Mouse (Mus musculus) spleen, postnatal 10 days (tissue): ENCODE results near the gene AL607142.1.

Source experiments
- DNase-seq, 2 experiments: peaks; one replicate each; pipeline ENCODE4 v3.0.0; 2021 to 2022; ENCODE audit warnings: low spot score in 2 of 2

AL607142.1 gene

DNA sequence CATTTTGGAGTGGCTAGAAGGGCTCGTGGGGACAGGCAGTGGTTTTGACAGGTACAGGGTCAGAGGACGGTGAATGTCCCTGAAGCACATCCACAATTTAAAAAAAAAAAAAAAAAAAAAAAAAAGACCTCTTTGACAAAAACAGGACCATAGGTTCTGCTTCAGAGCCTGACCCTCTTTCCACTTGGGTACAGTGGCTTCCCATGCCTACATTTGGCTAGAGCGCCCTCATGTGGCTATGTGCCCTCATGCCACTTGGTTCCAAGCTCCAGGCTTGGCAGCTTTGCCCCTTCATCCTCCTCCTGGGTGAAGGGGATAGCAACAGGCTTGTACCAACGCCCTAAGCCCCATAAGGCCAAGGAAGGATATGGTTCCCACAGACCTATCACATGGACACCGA lies 39.8 kb downstream of the AL607142.1 start:
- DNase-seq = peak; percentile 39 to 77

DNA sequence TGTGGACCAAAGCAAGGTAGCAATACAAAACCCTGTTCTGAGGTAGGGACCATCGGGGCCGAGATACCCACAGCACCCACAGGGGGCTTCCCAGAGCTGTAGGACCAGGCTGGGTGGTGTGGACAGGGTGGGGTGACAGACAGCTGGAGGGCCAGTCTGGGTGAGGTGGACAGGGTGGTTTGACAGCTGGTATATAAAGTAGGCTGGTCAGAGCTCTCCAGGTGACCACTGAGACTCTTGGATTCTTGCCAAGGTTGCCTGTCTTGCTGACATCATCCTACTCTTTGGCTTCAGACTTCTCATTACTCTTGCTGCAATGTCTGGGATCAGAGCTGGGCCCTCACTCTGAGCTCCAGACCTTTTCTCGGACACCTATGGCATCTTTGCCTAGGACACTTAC lies 41.6 kb downstream of the AL607142.1 start:
- no peak for DNase-seq

DNA sequence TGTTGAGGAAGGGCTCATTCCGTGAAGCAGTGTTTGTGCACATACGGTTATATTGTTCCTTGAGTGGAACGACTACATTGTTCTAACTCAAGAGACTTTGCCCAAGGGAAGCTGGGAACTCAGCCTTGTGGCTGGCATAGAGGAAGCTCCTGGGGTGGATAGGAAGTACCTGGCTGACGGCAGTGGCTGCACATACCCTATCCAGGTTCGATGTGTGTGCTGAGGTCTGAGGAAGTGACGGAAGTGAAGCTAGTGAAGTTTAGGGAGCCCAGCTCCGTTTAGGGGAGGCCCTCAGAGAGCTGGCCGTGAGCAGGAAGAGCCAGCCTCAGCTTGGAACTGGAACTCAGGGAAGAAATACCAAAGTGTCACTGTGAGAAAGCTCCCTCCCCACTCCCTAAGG lies 43.0 kb downstream of the AL607142.1 start:
- no peak for DNase-seq

DNA sequence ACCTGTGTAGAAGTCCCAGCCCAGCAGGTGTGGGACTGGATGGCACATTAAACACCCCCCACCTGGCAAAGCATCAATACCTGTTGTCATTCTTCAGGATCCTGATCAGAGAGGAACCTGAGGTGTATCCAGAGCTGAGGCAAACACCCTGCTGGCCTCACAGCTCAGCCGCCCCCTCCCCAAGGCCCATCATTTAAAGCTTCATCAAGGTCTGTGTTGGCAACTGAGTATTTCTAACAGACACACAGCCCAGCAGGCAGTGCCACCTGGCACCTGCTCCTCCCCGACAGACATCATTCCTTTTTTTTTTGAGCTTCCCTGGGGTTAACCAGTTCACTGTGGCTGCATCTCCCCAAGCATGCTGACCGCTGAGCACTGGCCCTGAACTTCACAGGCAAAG lies 50.7 kb downstream of the AL607142.1 start:
- DNase-seq = no peak

DNA sequence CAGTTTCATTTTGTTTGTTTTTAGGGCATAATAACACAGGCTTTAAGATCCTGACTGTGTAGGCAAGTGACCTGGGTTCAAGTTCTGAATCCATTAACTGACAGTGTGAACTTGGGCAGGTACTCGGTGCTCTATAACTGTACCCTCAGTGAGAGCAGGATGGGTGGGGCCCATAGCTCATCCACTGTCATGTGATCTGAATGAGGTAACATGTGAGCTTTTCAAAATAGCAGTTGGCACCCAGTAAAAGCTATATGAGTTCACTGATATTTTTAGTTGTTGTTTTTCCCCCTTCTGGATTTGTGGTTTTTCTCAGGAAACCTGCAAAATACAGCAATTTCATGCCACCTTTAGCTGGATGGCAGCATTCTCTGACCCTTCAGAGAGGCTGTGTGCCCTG lies 51.5 kb downstream of the AL607142.1 start:
- DNase-seq = no peak

DNA sequence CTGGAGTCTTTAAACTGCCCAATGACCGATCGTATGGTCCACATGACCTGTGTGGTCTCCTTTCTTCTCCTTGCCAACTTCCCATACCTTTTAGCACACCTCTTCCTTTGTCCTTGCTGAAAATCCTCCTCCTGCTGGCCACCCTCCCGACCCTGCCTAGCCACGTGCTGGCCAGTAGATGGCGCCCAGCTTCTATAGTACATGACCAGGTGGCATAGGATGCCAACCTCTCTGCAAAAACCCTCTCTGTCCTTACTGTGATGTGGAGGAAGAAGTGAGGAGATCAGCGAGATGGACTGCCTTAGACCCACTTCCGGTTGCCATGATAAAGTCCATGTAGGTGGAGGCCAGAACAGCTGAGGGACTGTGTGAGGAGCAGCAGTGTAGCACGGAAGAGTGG lies 55.5 kb downstream of the AL607142.1 start:
- DNase-seq = peak in 1 of 2 experiments; percentile 63

DNA sequence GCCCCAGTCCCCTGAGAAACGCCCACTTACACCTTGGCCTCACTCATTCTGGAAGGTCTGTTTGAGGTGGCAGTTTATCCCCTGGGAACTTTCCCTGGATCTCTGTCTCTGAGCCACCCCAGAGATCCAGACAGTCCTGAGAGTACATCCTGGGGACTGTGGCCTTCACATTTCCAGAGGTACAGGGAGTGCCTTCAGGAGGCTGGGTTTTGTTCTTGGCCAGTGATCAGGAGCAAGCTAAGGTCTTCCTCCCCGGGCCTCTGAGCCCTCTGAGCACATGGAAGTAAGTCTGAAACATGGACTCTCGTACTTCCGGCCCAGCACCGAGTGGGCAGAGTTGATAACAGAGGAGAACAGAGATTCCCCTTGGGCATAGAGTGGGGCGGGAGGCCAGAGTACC lies 59.9 kb downstream of the AL607142.1 start:
- no peak for DNase-seq

DNA sequence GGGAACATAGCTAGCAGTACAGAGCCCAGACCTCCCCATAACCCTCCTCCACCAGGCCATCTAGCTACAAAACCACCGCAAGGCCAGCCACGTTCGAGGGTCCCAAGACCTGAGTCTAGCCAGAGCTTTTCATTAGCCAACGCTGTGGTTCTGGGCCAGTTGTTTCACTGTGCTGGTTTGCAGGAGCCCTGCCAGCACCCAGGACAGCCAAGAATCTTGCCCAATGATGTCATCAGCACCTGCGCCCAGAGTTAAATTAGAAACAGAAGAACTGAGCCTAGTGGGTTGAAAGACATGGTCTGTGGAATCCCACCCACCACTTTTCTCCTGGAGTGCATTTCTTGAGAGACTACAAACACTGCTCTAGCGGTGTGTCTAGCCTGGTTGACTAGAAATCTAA lies 61.3 kb downstream of the AL607142.1 start:
- DNase-seq = no peak

DNA sequence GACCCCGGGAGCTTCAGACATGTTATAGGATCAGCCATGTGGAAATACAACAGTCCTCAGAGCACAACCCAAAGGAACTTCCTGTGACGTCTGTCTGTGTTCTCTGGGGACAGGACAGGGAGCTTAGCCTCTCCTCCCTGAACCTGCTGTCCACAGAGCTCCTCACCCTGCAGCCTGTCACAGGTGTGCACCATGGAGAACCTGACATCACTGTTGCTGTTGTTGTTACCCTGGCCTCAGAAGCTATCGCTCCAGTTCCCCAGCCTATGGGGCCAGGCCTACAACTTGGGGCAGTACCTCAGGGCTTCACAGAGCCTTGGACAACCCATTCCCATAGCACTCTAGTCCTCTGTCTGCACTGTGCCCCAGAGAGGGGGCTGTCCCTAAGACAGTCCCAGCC lies 62.5 kb downstream of the AL607142.1 start:
- no peak for DNase-seq

DNA sequence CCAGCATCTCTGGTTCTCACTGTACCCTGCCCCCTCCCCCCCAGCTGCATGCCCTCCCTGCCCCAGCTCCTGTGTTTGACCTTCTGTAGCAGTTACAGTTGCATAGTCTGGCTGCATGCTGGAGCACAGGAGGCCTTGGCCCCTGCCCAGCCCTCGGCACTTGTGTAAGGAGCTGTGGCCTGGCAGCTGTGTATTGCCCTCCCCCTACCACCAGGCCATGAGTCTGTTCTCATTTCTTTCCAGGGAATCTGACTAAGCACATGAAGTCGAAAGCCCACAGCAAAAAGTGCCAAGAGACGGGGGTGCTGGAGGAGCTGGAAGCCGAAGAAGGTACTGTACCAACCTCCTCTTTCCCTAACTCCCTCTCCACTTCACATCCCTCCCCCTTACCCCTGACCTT lies 63.2 kb downstream of the AL607142.1 start:
- no peak for DNase-seq

DNA sequence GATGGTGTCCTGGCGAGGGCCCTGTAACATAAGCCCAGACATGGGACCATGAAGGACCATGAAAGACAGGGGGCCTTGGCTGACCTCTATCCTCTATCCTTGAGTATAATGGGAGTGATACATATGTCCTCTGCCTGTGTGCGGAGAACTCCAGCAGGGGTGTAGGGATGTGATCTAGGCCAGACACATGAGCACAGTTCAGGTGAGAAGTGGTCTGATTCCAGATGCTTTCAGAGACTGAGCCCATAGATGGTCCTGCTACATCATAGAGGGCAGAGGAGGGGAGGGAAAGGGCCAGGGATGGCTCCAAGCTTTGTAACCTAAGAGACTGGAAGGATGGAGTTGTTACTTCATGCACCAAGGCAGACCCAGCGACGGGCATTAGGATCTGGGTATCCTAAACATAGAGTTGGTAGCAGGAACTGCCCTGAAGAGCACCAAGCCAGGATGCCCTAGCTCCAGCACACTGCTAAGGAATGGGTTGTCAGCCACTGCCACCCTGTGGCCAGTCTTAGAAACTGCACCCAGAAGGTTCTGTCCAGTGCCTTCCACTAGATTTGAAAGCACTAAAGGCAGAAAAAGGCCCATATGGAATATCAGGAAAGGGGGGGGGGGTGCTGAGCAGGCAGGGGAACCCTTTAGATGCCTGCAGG lies 64.6 kb downstream of the AL607142.1 start:
- peak in 1 of 2 experiments; percentile 54 for DNase-seq

DNA sequence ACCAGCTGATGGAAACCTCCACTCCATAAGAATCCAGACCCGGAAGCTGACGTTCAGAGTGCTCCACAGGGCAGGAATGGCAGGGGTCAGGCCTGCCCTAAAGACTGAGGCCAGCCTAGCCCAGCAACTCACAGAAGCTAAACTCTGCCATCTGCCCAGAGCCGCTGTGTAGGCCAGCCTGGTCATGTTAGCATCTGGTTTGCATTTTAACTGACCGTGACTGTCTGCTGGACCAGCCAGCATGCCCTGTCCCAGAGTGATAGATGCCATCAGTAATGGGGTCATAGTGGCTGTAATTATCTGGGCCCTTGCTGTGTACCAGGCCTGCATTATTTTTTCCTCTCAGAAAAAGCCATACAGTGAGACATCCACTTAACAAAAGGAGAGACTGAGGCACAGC lies 66.1 kb downstream of the AL607142.1 start:
- no peak for DNase-seq

DNA sequence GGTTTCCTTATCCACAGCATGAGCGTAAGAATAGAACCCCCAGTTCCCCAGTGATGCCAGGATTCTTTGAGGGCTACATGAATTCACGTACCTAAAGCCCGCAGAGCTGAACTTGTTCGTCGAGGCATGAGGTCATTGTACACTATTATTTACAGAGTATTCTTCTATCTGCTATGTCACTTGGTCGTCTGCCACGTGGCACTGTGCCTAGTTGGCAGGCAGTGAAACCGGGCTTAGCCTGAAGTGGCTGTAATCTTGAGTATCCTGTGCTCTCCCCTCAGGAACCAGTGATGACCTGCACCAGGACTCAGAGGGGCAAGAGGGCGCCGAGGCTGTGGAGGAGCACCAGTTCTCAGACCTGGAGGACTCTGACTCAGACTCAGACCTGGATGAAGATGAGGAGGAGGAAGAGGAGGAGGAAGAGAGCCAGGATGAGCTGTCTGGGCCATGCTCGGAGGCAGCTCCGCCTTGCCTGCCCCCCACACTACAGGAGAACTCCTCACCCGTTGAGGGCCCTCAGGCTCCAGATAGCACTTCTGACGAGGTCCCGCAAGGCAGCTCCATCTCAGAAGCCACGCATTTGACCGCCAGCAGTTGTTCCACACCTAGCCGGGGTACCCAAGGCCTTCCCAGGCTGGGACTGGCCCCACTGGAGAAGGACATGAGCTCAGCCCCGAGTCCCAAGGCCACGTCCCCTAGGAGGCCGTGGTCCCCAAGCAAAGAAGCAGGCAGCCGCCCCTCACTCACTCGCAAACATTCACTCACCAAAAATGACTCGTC lies 66.8 kb downstream of the AL607142.1 start:
- peak in 1 of 2 experiments; percentile 38 for DNase-seq

DNA sequence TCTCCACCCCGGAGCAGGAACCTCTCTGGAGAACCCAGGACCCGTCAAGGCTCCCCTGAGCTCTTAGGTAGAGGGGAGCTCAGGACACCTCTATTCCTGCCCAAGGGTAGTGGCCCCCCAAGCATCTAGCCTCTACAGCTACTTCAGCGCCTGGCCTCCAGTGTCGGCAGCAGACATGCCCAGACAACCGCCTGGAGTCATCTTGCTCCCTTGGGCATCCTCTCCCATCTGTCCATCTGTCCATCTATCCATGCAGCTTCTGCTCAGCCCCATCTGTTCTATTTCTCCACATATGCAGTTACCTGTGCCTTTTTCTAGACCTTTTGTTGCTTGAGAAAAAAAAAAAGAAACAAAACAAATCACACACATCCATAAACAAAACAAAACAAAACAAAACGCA lies 69.4 kb downstream of the AL607142.1 start:
- DNase-seq = no peak

DNA sequence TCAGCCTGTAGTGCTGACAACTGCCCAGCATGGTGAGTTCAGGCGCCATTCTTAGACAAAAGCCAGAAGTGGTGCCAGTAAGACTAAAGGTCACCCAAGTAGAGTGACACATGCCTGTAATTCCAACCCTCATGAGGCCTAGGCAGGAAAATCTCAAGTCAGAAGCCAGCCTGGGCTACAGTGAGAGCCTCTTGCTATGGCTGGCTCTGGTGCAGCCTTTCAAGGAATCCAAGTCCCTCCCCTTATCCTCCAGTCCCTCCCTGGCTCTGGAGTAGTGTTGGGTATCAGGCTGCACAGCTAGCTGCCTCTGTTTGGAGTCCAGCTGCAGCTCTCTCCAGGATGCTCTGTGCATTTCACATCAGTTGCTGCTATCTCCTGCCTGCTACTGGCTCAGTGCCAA lies 77.0 kb downstream of the AL607142.1 start:
- DNase-seq = no peak

DNA sequence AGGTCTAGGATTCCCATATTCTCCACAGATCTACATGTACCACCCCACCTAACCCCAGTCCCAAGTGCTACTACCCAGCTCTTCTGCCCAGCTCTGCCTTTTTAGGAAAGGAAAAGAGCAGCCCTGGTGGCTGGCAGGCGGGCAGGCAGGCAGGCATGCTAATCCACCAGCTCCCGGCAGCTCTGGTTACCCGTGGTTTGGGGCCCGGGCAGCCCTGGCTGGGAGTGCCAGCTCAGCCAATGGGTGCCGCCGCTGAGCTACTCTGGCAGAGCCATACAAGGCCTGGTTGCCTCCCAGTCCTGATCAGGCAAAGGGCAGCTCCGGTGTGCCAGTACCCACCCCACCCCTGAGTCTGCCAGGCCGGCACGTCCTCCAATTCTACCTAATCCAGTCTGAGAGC lies 78.1 kb downstream of the AL607142.1 start:
- no peak for DNase-seq
